Mouse (Mus musculus) heart, postnatal 0 days (tissue): ENCODE data around the gene Zbtb32.

Experiments used
- CTCF ChIP-seq: IDR thresholded peaks from 2 replicates; pipeline ENCODE4 v1.5.1; 2016; ENCODE audit warnings: antibody characterized with exemption, control low read depth, low read depth
- EP300 ChIP-seq: IDR thresholded peaks from 2 replicates; pipeline ENCODE4 v1.6.1; 2016; ENCODE audit warnings: antibody characterized with exemption, low read depth

- TF ChIP-seq CTCF (no peak), EP300 (0 out of 2 replicates have a peak, but pooled peaks have one; percentile 30)
These were observed 25.7 kb downstream of the Zbtb32 start for GRCm38 (mm10) chr7:30572969-30573368.
